Mouse (Mus musculus) MEL (cell line): Measurements from ENCODE around the gene Mpig6b. TPM values are rescaled to one million over a fixed set of nuclear protein-coding genes. Genes with fewer than 3 reads are reported as not detected.

Experiments
- DNase-seq: peaks from one replicate; pipeline ENCODE4 v3.0.0; 2011; ENCODE audit warnings: low read depth, low spot score
- H3K27ac ChIP-seq: 2 replicates; pipeline ENCODE4 v1.5.1; 2012; ENCODE audit warnings: low read depth, mild to moderate bottlenecking, control low read depth, low read length, moderate library complexity; ENCODE audit not compliant: control insufficient read depth
- H3K27me3 ChIP-seq, 2 experiments: fragments of 150-350 bp in 1 of 2; sonication (generic) in 1 of 2; 2 replicates each; pipeline ENCODE4 v1.6.1; 2012; ENCODE audit warnings: low read length in 2 of 2, mild to moderate bottlenecking in 2 of 2, improper control_type of control experiment in 1 of 2, moderate library complexity in 1 of 2; ENCODE audit not compliant: insufficient read depth in 2 of 2, control insufficient read depth in 1 of 2
- H3K36me3 ChIP-seq, 2 experiments: 2 replicates each; pipeline ENCODE4 v1.6.1; 2012 to 2014; ENCODE audit warnings: low read length in 2 of 2, improper control_type of control experiment in 1 of 2, inconsistent platforms in 1 of 2, mild to moderate bottlenecking in 1 of 2; ENCODE audit not compliant: insufficient read depth in 2 of 2, control insufficient read depth in 1 of 2
- H3K4me1 ChIP-seq, 2 experiments: fragments of 150-350 bp in 1 of 2; sonication (generic) in 1 of 2; 2 replicates each; pipeline ENCODE4 v1.6.1; 2012; ENCODE audit warnings: low read length in 2 of 2, improper control_type of control experiment in 1 of 2, mild to moderate bottlenecking in 1 of 2; ENCODE audit not compliant: insufficient read depth in 2 of 2, control insufficient read depth in 1 of 2
- H3K4me3 ChIP-seq, 2 experiments: fragments of 150-350 bp in 1 of 2; sonication (generic) in 1 of 2; 2 replicates each; pipeline ENCODE4 v1.5.1; 2012; ENCODE audit warnings: low read depth in 2 of 2, low read length in 2 of 2, mild to moderate bottlenecking in 2 of 2, moderate library complexity in 2 of 2, control low read depth in 1 of 2, improper control_type of control experiment in 1 of 2; ENCODE audit not compliant: control insufficient read depth in 1 of 2, insufficient read depth in 1 of 2
- H3K79me2 ChIP-seq: 2 replicates; pipeline ENCODE4 v1.6.1; 2012; ENCODE audit warnings: mild to moderate bottlenecking, low read length, moderate library complexity; ENCODE audit not compliant: control insufficient read depth, poor library complexity, insufficient read depth
- H3K9ac ChIP-seq: 2 replicates; pipeline ENCODE4 v1.6.1; 2012; ENCODE audit warnings: low read depth, mild to moderate bottlenecking, control low read depth, low read length, moderate library complexity; ENCODE audit not compliant: control insufficient read depth, poor library complexity, severe bottlenecking
- H3K9me3 ChIP-seq: fragments of 150-350 bp; sonication (generic); replicated peaks from 2 replicates; pipeline ENCODE4 v1.6.1; 2012; ENCODE audit warnings: mild to moderate bottlenecking, low read length, improper control_type of control experiment, moderate library complexity; ENCODE audit not compliant: insufficient read depth
- CTCF ChIP-seq, 3 experiments: IDR thresholded peaks in 2 of 3; conservative IDR thresholded peaks in 1 of 3; 2 replicates each; pipeline ENCODE4 v1.5.1; 2011 to 2012; ENCODE audit warnings: low read length in 3 of 3, low read depth in 2 of 3, mild to moderate bottlenecking in 2 of 3, improper control_type of control experiment in 1 of 3, inconsistent platforms in 1 of 3, mixed read lengths in 1 of 3, moderate library complexity in 1 of 3; ENCODE audit not compliant: control insufficient read depth in 1 of 3, insufficient read depth in 1 of 3, poor library complexity in 1 of 3, severe bottlenecking in 1 of 3
- E2F4 ChIP-seq: IDR thresholded peaks from 2 replicates; pipeline ENCODE4 v1.6.1; 2011; ENCODE audit warnings: low read depth, low read length, improper control_type of control experiment, borderline replicate concordance
- EP300 ChIP-seq, 2 experiments: IDR thresholded peaks; 2 replicates each; pipeline ENCODE4 v1.6.1; 2011; ENCODE audit warnings: improper control_type of control experiment in 2 of 2, low read length in 2 of 2, low read depth in 1 of 2, mild to moderate bottlenecking in 1 of 2
- GABPA ChIP-seq: IDR thresholded peaks from 2 replicates; pipeline ENCODE4 v1.6.1; 2012; ENCODE audit warnings: low read depth, mild to moderate bottlenecking, inconsistent platforms, low read length, improper control_type of control experiment, moderate library complexity
- GATA1 ChIP-seq: IDR thresholded peaks from 2 replicates; pipeline ENCODE4 v1.6.1; 2011; ENCODE audit warnings: low read depth, low read length, improper control_type of control experiment
- HCFC1 ChIP-seq: IDR thresholded peaks from 2 replicates; pipeline ENCODE4 v1.6.1; 2012; ENCODE audit warnings: low read depth, mild to moderate bottlenecking, inconsistent platforms, low read length, improper control_type of control experiment, moderate library complexity
- MAX ChIP-seq: IDR thresholded peaks from 2 replicates; pipeline ENCODE4 v1.6.1; 2011; ENCODE audit warnings: low read length, improper control_type of control experiment
- MAZ ChIP-seq: IDR thresholded peaks from 2 replicates; pipeline ENCODE4 v1.6.1; 2012; ENCODE audit warnings: low read depth, mild to moderate bottlenecking, inconsistent platforms, low read length, improper control_type of control experiment
- MEF2A ChIP-seq: IDR thresholded peaks from 2 replicates; pipeline ENCODE4 v1.6.1; 2014; ENCODE audit warnings: low read depth, mild to moderate bottlenecking, inconsistent platforms, low read length, improper control_type of control experiment; ENCODE audit not compliant: poor library complexity, insufficient replicate concordance, severe bottlenecking; ENCODE audit errors: extremely low read depth
- MYC ChIP-seq: IDR thresholded peaks from 2 replicates; pipeline ENCODE4 v1.6.1; 2011; ENCODE audit warnings: low read depth, mild to moderate bottlenecking, low read length, improper control_type of control experiment, moderate library complexity
- POLR2AphosphoS2 ChIP-seq: IDR thresholded peaks from 2 replicates; pipeline ENCODE4 v1.6.1; 2011; ENCODE audit warnings: low read length, improper control_type of control experiment
- RAD21 ChIP-seq: IDR thresholded peaks from 2 replicates; pipeline ENCODE4 v1.6.1; 2011; ENCODE audit warnings: mild to moderate bottlenecking, low read depth, low read length, improper control_type of control experiment
- RCOR1 ChIP-seq: IDR thresholded peaks from 2 replicates; pipeline ENCODE4 v1.6.1; 2012; ENCODE audit warnings: low read depth, mild to moderate bottlenecking, inconsistent platforms, low read length, improper control_type of control experiment
- SIN3A ChIP-seq: IDR thresholded peaks from 2 replicates; pipeline ENCODE4 v1.6.1; 2012; ENCODE audit warnings: low read length, improper control_type of control experiment, inconsistent platforms
- TCF12 ChIP-seq: IDR thresholded peaks from 2 replicates; pipeline ENCODE4 v1.6.1; 2014; ENCODE audit warnings: low read depth, mild to moderate bottlenecking, inconsistent platforms, low read length, improper control_type of control experiment, moderate library complexity
- UBTF ChIP-seq: IDR thresholded peaks from 2 replicates; pipeline ENCODE4 v1.6.1; 2012; ENCODE audit warnings: low read depth, mild to moderate bottlenecking, inconsistent platforms, low read length, improper control_type of control experiment, moderate library complexity, borderline replicate concordance; ENCODE audit not compliant: insufficient read depth
- USF1 ChIP-seq: IDR thresholded peaks from 2 replicates; pipeline ENCODE4 v1.6.1; 2014; ENCODE audit warnings: low read depth, mild to moderate bottlenecking, inconsistent platforms, low read length, improper control_type of control experiment, moderate library complexity
- USF2 ChIP-seq, 2 experiments: IDR thresholded peaks; 2 replicates each; pipeline ENCODE4 v1.6.1; 2011 to 2012; ENCODE audit warnings: improper control_type of control experiment in 2 of 2, low read length in 2 of 2, borderline replicate concordance in 1 of 2, inconsistent platforms in 1 of 2, low read depth in 1 of 2, mild to moderate bottlenecking in 1 of 2; ENCODE audit not compliant: insufficient read depth in 1 of 2
- ZC3H11A ChIP-seq: IDR thresholded peaks from 2 replicates; pipeline ENCODE4 v1.6.1; 2012; ENCODE audit warnings: low read depth, mild to moderate bottlenecking, inconsistent platforms, low read length, improper control_type of control experiment
- ZNF384 ChIP-seq: IDR thresholded peaks from 2 replicates; pipeline ENCODE4 v1.6.1; 2012; ENCODE audit warnings: low read depth, mild to moderate bottlenecking, inconsistent platforms, low read length, improper control_type of control experiment
- polyA plus RNA-seq, 2 experiments: library from polyadenylated mRNA; stranded (reverse) in 1 of 2; unstranded in 1 of 2; fragments of >175 nt in 1 of 2; fragments of >200 nt in 1 of 2; gene quantifications; 2 replicates each; pipeline versions ENCODE4 v1.2.1 to v1.2.4; 2012; ENCODE audit warnings: low replicate concordance in 2 of 2, low read depth in 1 of 2; ENCODE audit not compliant: insufficient read length in 2 of 2, insufficient read depth in 1 of 2, missing spikeins in 1 of 2
- total RNA-seq: library from RNA; depleted of rRNA; stranded (reverse); fragments of 300-350 nt; gene quantifications from 2 replicates; pipeline ENCODE4 v1.2.3, GENCODE M21; 2012; rRNA removed

Mpig6b gene
- total and polyA plus RNA-seq, 3 experiments, result not detected

- H3K4me3 ChIP-seq, result no peak overlapping the region
- no peaks in the 10 kb centered on the region for H3K27me3 ChIP-seq
- H3K36me3 ChIP-seq, result peaks cover 6 to 9% of the 10 kb centered on the region in 2 experiments
- peaks cover 1% of the 10 kb centered on the region; the same call in 1 of the 2 replicates for H3K79me2 ChIP-seq
- H3K4me1 ChIP-seq, result peaks cover 0 to 12% of the 10 kb centered on the region in 2 experiments; a peak in 3 of 4 replicates
- no peaks in the 10 kb centered on the region for H3K9me3 ChIP-seq
- TF ChIP-seq SIN3A (no peak), MYC (no peak), CTCF (IDR thresholded peaks at IDR 0.05 in 2 of 3, conservative IDR thresholded peaks at IDR 0.05 in 1 of 3; ENCODE audit: control insufficient read depth in 1 of 3, insufficient read depth in 1 of 3, low read depth in 2 of 3, low read length in 3 of 3, poor library complexity in 1 of 3, severe bottlenecking in 1 of 3) (no peak), UBTF (no peak), USF1 (no peak), GATA1 (no peak), MEF2A (no peak), GABPA (no peak), RAD21 (no peak), TCF12 (no peak), MAZ (no peak), POLR2AphosphoS2 (no peak), HCFC1 (no peak), RCOR1 (no peak), ZNF384 (no peak), USF2 (IDR thresholded peaks at IDR 0.05; ENCODE audit: borderline replicate concordance in 1 of 2, insufficient read depth in 1 of 2, low read depth in 1 of 2, low read length in 2 of 2) (no peak), EP300 (IDR thresholded peaks at IDR 0.05; ENCODE audit: low read depth in 1 of 2, low read length in 2 of 2) (no peak), ZC3H11A (no peak), MAX (no peak), E2F4 (no peak)
- TF ChIP-seq, all 39 proteins: peak for 0
- Histone ChIP-seq H3K9ac (no peak overlapping the region), H3K27ac (no peak overlapping the region)
- DNase-seq, result no peak
These were observed 52.8 kb downstream of the Mpig6b start for GRCm38 (mm10) chr17:35013221-35013620.

Other genes with a start within 250 kb of the Mpig6b start
Only the 30 nearest of the 45 such genes appear.
- 6.5 and 7.0 TPM in 2 replicates for gene Neu1, start 134.9 kb downstream of the Mpig6b start, total RNA-seq
- gene Neu1, start 134.9 kb downstream of the Mpig6b start, polyA plus RNA-seq, result 1 to 10 TPM in 1 of 2 experiments, not detected in 1; 7.9 TPM
- 0.04 TPM in 1 of 2 replicates, not detected in the other for gene Hspa1b, start 106.9 kb downstream of the Mpig6b start, total RNA-seq
- gene Hspa1b, start 106.9 kb downstream of the Mpig6b start, polyA plus RNA-seq, result not detected
- not detected in 2 replicates for gene Gm20481, start 96.3 kb downstream of the Mpig6b start, total RNA-seq
- gene Gm20481, start 96.3 kb downstream of the Mpig6b start, polyA plus RNA-seq, result not detected
- gene Hspa1a, start 94.0 kb downstream of the Mpig6b start, total RNA-seq, result 0.07 TPM in 1 of 2 replicates, not detected in the other
- not detected for gene Hspa1a, start 94.0 kb downstream of the Mpig6b start, polyA plus RNA-seq
- 0.07 and 0.15 TPM in 2 replicates for gene Hspa1l, start 93.5 kb downstream of the Mpig6b start, total RNA-seq
- gene Hspa1l, start 93.5 kb downstream of the Mpig6b start, polyA plus RNA-seq, result 1 to 10 TPM in 1 of 2 experiments, not detected in 1; 1.6 TPM
- gene Lsm2, start 84.3 kb downstream of the Mpig6b start, total RNA-seq, result 50.6 and 57.9 TPM in 2 replicates
- gene Lsm2, start 84.3 kb downstream of the Mpig6b start, polyA plus RNA-seq, result 100 to 1,000 TPM in 1 of 2 experiments, not detected in 1; 180 TPM
- gene Vars, start 65.2 kb downstream of the Mpig6b start, total RNA-seq, result 149 and 158 TPM in 2 replicates
- gene Vars, start 65.2 kb downstream of the Mpig6b start, polyA plus RNA-seq, result 100 to 1,000 TPM in 1 of 2 experiments, not detected in 1; 251 TPM
- gene Vwa7, start 49.6 kb downstream of the Mpig6b start, total RNA-seq, result 9.7 and 10.4 TPM in 2 replicates
- 1 to 10 TPM in 1 of 2 experiments, not detected in 1; 9.8 TPM for gene Vwa7, start 49.6 kb downstream of the Mpig6b start, polyA plus RNA-seq
- gene Sapcd1, start 38.2 kb downstream of the Mpig6b start, total RNA-seq, result 161 and 164 TPM in 2 replicates
- 100 to 1,000 TPM in 1 of 2 experiments, not detected in 1; 124 TPM for gene Sapcd1, start 38.2 kb downstream of the Mpig6b start, polyA plus RNA-seq
- gene Msh5, start 19.4 kb downstream of the Mpig6b start, total RNA-seq, result 17.9 and 26.3 TPM in 2 replicates
- 10 to 100 TPM in 1 of 2 experiments, not detected in 1; 29.0 TPM for gene Msh5, start 19.4 kb downstream of the Mpig6b start, polyA plus RNA-seq
- 285 and 333 TPM in 2 replicates for gene Clic1, start 16.2 kb downstream of the Mpig6b start, total RNA-seq
- 100 to 1,000 TPM; 309 to 335 TPM for gene Clic1, start 16.2 kb downstream of the Mpig6b start, polyA plus RNA-seq
- 9.9 and 11.1 TPM in 2 replicates for gene Ddah2, start 7.1 kb downstream of the Mpig6b start, total RNA-seq
- 1 to 10 TPM in 1 of 2 experiments, not detected in 1; 8.6 TPM for gene Ddah2, start 7.1 kb downstream of the Mpig6b start, polyA plus RNA-seq
- gene Ly6g6c, start 796 bp downstream of the Mpig6b start, total RNA-seq, result not detected in 2 replicates
- under 1 TPM in 1 of 2 experiments, not detected in 1; 0.24 TPM for gene Ly6g6c, start 796 bp downstream of the Mpig6b start, polyA plus RNA-seq
- gene Ly6g6e, start 10.7 kb upstream of the Mpig6b start, total RNA-seq, result 0.23 TPM in 1 of 2 replicates, not detected in the other
- gene Ly6g6e, start 10.7 kb upstream of the Mpig6b start, polyA plus RNA-seq, result not detected
- gene Ly6g6d, start 11.9 kb upstream of the Mpig6b start, total RNA-seq, result 2.1 and 5.5 TPM in 2 replicates
- 1 to 10 TPM in 1 of 2 experiments, not detected in 1; 4.4 TPM for gene Ly6g6d, start 11.9 kb upstream of the Mpig6b start, polyA plus RNA-seq
- gene Ly6g6f, start 19.4 kb upstream of the Mpig6b start, total RNA-seq, result 1.4 and 3.0 TPM in 2 replicates
- under 1 TPM in 1 of 2 experiments, not detected in 1; 0.88 TPM for gene Ly6g6f, start 19.4 kb upstream of the Mpig6b start, polyA plus RNA-seq
- gene Abhd16a, start 23.1 kb upstream of the Mpig6b start, total RNA-seq, result 86.9 and 126 TPM in 2 replicates
- 10 to 100 TPM in 1 of 2 experiments, not detected in 1; 96.1 TPM for gene Abhd16a, start 23.1 kb upstream of the Mpig6b start, polyA plus RNA-seq
- gene Ly6g5c, start 42.1 kb upstream of the Mpig6b start, total RNA-seq, result not detected in 2 replicates
- gene Ly6g5c, start 42.1 kb upstream of the Mpig6b start, polyA plus RNA-seq, result not detected
- gene Ly6g5b, start 49.2 kb upstream of the Mpig6b start, total RNA-seq, result 0.49 and 0.65 TPM in 2 replicates
- gene Ly6g5b, start 49.2 kb upstream of the Mpig6b start, polyA plus RNA-seq, result 1 to 10 TPM in 1 of 2 experiments, not detected in 1; 1.4 TPM
- 44.7 and 44.9 TPM in 2 replicates for gene Gpank1, start 55.3 kb upstream of the Mpig6b start, total RNA-seq
- 10 to 100 TPM in 1 of 2 experiments, not detected in 1; 40.4 TPM for gene Gpank1, start 55.3 kb upstream of the Mpig6b start, polyA plus RNA-seq
- gene Csnk2b, start 55.9 kb upstream of the Mpig6b start, total RNA-seq, result 193 and 222 TPM in 2 replicates
- gene Csnk2b, start 55.9 kb upstream of the Mpig6b start, polyA plus RNA-seq, result 100 to 1,000 TPM in 1 of 2 experiments, not detected in 1; 607 TPM
- 9.3 and 13.6 TPM in 2 replicates for gene D17H6S53E, start 60.2 kb upstream of the Mpig6b start, total RNA-seq
- gene D17H6S53E, start 60.2 kb upstream of the Mpig6b start, polyA plus RNA-seq, result 10 to 100 TPM in 1 of 2 experiments, not detected in 1; 11.6 TPM
- gene Apom, start 65.9 kb upstream of the Mpig6b start, total RNA-seq, result 0.15 TPM in 1 of 2 replicates, not detected in the other
- gene Apom, start 65.9 kb upstream of the Mpig6b start, polyA plus RNA-seq, result under 1 TPM in 1 of 2 experiments, not detected in 1; 0.79 TPM
- 98.2 and 102 TPM in 2 replicates for gene Bag6, start 69.0 kb upstream of the Mpig6b start, total RNA-seq
- 100 to 1,000 TPM in 1 of 2 experiments, not detected in 1; 283 TPM for gene Bag6, start 69.0 kb upstream of the Mpig6b start, polyA plus RNA-seq
- gene Prrc2a, start 98.7 kb upstream of the Mpig6b start, total RNA-seq, result 87.6 and 102 TPM in 2 replicates
- gene Prrc2a, start 98.7 kb upstream of the Mpig6b start, polyA plus RNA-seq, result 100 to 1,000 TPM in 1 of 2 experiments, 10 to 100 TPM in 1; 71.0 to 663 TPM
- 0.29 and 0.42 TPM in 2 replicates for gene Aif1, start 109.9 kb upstream of the Mpig6b start, total RNA-seq
- gene Aif1, start 109.9 kb upstream of the Mpig6b start, polyA plus RNA-seq, result under 1 TPM in 1 of 2 experiments, not detected in 1; 0.45 TPM
- 15.2 and 16.9 TPM in 2 replicates for gene Lst1, start 122.3 kb upstream of the Mpig6b start, total RNA-seq
- 10 to 100 TPM in 1 of 2 experiments, not detected in 1; 29.0 TPM for gene Lst1, start 122.3 kb upstream of the Mpig6b start, polyA plus RNA-seq
- 0.75 and 1.1 TPM in 2 replicates for gene Ltb, start 128.3 kb upstream of the Mpig6b start, total RNA-seq
- gene Ltb, start 128.3 kb upstream of the Mpig6b start, polyA plus RNA-seq, result 1 to 10 TPM in 1 of 2 experiments, not detected in 1; 1.5 TPM
- 0.95 and 1.2 TPM in 2 replicates for gene Tnf, start 135.8 kb upstream of the Mpig6b start, total RNA-seq
- 1 to 10 TPM in 1 of 2 experiments, not detected in 1; 2.0 TPM for gene Tnf, start 135.8 kb upstream of the Mpig6b start, polyA plus RNA-seq
- not detected in 2 replicates for gene Lta, start 139.2 kb upstream of the Mpig6b start, total RNA-seq
- gene Lta, start 139.2 kb upstream of the Mpig6b start, polyA plus RNA-seq, result under 1 TPM in 1 of 2 experiments, not detected in 1; 0.24 TPM